Mouse (Mus musculus) ovary, postnatal 14 days (tissue): ENCODE results near the gene Htra2.

Experiments
- DNase-seq: peaks from one replicate; pipeline ENCODE4 v3.0.0; 2022; ENCODE audit warnings: low spot score

Gene Htra2

DNA sequence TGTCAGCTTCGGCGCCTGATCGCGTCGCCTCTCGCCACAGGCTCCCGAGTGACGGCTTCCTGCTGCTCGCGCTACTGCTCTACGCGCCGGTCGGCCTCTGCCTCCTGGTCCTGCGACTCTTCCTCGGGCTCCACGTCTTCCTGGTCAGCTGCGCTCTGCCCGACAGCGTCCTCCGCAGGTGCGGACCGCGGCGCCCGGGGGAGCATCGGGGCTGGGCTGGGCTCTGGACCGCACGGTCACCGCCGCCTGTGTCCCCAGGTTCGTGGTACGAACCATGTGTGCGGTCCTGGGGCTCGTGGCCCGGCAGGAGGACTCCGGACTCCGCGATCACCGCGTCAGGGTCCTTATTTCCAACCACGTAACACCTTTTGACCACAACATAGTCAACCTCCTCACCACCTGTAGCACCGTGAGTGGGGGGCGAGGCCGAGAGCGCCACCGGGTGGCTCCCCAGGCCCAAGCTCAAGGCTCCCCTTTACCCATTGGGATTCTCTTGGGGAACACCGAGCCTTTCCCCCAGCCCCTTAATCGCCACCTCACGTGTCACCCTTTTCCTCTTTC lies at the start of gene Htra2:
TSS of gene Htra2 (minus strand) at position 403 of the 561 bp plus-strand sequence.
- DNase-seq, result peak; percentile 29

GRCm38 (mm10) chr6:83104158-83104557 lies 49.1 kb upstream of the Htra2 start:
- DNase-seq, result no peak

GRCm38 (mm10) chr6:83103130-83103650 lies 48.1 kb upstream of the Htra2 start:
- DNase-seq, result no peak

GRCm38 (mm10) chr6:83101688-83102556 lies 46.8 kb upstream of the Htra2 start:
- DNase-seq, result peak; percentile 53

GRCm38 (mm10) chr6:83101316-83101687 lies 46.2 kb upstream of the Htra2 start, which contains the start of the genes Ccdc142 and Gm42688:
TSS of gene Ccdc142 (plus strand) at chr6:83101601.
TSS of gene Gm42688 (plus strand) at chr6:83101617.
- DNase-seq, result peak; percentile 69

DNA sequence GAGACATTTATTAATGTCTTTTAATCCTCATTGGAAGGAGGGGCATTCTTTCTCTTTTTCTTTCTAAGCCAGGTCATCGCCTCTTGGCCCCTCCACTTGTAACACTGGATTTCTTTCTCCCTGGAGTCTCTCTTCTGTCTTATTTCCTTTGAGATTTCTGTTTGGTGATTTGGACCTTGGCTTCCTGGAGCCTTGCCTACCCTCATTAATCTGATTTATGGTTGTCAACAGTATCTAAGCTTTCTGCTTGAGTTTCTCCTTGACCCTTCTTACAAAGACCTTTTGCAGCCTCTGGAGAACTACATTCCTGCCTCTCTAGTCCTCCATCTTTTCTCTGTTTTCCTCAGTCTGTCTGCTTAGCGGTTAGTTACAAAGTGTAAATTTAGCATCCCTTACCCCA lies 43.3 kb upstream of the Htra2 start:
- no peak for DNase-seq

DNA sequence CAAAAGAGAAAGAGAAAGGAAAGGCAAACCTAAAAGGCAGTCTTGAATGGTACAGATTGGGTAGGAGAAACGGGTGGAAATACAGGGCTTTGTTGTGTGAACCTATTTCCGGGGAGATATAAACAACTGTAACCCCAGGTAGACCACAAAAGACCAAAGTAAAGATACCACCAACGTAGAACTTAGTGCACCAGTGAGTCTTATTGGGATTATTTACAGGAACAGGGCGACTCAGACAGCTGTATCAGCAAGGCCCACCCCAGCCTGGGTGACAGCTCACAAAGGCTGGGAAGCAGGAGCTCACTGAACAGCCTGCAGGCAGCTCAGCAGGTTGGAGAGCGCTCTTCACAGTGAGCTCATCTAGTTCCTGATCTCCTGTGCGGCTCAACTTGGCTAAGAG lies 40.9 kb upstream of the Htra2 start:
- no peak for DNase-seq

GRCm38 (mm10) chr6:83092416-83093127 lies 37.5 kb upstream of the Htra2 start:
- DNase-seq, result no peak

- no peak for DNase-seq
Observed at GRCm38 (mm10) chr6:83087926-83088260, 32.8 kb upstream of the Htra2 start.

- no peak for DNase-seq
Observed at GRCm38 (mm10) chr6:83087205-83087925, 32.3 kb upstream of the Htra2 start.

DNA sequence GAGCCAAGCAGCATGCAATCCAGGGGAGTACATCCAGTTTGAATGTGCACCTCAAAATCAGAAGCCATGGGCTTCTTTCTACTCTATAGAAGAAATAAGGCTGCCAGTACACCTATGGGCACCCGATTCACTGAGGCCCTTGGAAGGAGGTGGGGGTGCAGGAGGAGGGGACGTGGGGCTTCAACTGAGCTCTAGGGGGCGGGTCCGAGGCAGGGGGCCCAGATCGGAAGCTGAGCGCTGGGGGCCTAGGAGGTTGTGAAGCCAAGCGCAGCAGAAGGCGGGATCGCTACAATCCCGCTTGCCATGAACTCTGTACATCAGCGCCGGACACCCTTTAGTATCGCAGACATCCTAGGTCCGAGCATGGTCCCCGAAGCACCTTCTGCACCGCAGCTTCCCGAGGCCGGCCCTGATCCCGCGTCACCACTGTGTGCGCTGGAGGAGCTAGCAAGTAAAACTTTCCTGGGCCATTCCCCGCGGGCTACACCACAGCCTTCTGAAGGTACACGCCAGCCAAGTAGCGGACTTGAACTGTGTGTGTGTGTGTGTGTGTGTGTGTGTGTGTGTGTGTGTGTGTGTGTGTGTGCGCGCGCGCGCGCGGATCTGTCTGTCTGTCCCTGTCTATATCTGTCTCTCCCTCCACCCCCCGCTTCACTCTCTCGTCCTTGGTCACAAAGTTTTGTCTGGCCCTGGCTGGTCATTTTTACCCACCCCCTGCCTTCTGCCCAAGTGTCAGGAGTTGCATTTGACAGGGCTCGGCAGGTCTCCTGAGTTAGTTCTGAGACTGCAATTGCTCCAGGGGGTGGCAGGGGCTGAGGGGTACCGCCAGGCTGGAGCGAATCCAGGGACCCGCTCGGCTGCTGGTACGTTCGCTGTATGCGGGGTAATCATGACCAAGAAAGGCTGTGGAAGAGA lies 31.3 kb upstream of the Htra2 start, which contains the start of gene Lbx2:
TSS of gene Lbx2 (plus strand) at position 247 of the 915 bp plus-strand sequence.
- DNase-seq, result no peak

- no peak for DNase-seq
Observed at GRCm38 (mm10) chr6:83084477-83084876, 29.4 kb upstream of the Htra2 start.

GRCm38 (mm10) chr6:83083497-83083896 lies 28.4 kb upstream of the Htra2 start:
- DNase-seq, result no peak

DNA sequence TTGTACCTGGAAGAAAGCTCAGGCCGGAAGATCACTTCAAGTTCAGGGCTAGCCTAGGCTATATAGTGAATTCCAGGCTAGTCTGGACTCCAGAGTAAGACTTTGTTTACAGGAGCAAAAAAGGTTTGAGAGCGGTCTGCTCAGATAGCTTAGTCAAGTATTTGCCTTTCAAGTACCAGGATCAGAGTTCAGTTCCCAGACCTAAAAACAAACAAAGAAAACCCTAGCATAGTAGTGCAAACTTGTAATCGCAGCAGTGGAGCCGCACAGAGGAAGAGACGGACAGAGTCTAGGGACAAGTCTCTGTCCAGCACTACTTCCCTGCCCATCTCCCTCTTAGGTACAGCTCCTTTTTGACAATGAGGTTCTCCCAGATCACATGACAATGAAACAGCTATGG lies 25.1 kb upstream of the Htra2 start:
- no peak for DNase-seq

DNA sequence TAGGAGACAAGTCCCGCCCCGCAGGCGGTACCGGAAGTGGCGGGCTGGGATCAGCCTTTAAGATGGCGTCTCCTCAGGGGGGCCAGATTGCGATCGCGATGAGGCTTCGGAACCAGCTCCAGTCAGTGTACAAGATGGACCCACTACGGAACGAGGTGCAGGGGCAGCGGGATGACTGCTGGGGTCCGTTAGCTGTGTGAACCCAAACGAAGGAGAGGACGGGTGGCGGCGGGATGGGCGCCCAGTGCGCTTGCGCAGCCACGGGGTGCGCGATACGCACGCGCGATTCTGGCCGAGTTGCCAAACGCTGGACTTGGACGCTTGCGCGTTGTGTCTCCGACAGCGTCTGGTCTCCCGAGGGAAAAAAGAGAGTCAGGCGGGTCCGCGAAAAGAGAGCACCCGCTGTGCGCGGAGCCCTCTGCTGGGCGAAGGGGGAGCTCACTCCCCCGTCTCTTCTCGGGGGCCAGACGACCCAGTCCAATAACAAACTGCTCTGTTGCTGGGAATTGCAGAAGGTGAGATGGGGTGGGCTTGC lies 23.3 kb upstream of the Htra2 start:
- DNase-seq, result peak; percentile 99

DNA sequence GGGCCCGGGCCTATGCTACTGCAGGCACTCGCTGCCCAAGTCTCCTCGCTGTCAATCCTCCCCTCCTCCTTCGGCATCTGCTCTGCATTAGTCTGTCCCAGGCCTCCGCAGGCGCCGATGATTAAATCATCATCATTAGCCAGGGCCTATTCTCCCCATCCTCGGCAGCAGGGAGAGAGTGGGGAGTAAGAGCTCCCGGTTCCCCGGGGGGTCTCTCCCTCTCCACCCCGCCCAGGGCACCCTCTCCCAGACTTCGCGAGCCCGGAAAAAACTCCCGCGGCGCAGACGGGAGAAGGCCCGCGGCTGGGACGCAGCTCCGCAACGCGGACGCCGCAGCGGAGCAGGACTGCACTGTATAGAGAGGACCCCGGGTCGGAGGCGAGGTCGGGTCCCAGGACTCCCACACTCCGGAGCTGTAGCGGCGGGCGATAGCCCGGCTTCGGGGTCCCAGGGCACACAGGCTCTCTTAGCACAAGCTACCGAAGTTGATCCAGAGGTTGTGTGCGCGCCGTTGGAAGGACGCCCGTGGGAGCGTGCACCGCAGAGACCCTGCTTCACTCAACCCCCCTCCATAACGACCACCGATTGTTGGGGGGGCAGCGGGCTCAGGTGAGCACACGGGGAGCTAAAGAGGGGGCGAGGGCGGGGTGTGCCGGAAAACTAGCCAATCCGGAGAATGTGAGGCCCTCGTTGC lies 22.7 kb upstream of the Htra2 start, which contains the start of gene Pcgf1:
TSS of gene Pcgf1 (plus strand) at position 240 of the 694 bp plus-strand sequence.
- DNase-seq, result no peak

- DNase-seq, result no peak
Observed at GRCm38 (mm10) chr6:83074979-83075378, 19.9 kb upstream of the Htra2 start.

GRCm38 (mm10) chr6:83071220-83071619 lies 16.1 kb upstream of the Htra2 start:
- no peak for DNase-seq

- no peak for DNase-seq
Observed at GRCm38 (mm10) chr6:83070311-83071219, 15.5 kb upstream of the Htra2 start.

DNA sequence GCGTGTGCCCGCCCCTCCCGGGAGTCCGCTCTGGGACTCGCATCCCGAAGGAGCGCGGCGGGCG lies 15.0 kb upstream of the Htra2 start, which contains the start of gene Tlx2:
TSS of gene Tlx2 (minus strand) at position 47 of the 64 bp plus-strand sequence.
- no peak for DNase-seq
